Mouse (Mus musculus): ENCODE results near the gene Rab11fip4.

DNA sequence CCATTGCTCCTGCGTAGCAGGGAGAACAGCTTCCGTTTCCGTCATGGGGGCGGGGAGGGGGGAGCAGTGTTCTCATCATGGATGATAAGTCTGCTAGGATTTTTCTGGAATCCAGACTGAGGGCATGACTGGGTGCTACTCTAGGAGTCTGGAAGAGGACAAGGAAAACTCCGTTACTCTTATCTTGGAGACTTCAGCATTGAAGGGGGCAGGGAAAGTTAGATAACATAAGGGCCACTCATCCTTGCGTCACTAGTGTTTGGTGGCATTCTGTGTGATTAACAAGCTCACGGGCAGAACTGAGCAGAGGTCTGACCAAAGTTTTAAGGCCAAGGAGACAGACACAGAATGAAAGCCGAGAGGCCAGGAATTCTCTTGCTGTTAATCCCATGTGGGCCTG, 42.4 kb downstream of the Rab11fip4 start:
- TF ChIP-seq POLR2A (IDR thresholded peaks at IDR 0.05; ENCODE audit: low read depth, low read length) (no peak), CTCF (IDR thresholded peaks at IDR 0.05; ENCODE audit: borderline replicate concordance, insufficient read depth, low read length) (no peak)

Measured in embryonic fibroblast, embryonic 13.5 days (primary cell).